In the genomic region with DNA sequence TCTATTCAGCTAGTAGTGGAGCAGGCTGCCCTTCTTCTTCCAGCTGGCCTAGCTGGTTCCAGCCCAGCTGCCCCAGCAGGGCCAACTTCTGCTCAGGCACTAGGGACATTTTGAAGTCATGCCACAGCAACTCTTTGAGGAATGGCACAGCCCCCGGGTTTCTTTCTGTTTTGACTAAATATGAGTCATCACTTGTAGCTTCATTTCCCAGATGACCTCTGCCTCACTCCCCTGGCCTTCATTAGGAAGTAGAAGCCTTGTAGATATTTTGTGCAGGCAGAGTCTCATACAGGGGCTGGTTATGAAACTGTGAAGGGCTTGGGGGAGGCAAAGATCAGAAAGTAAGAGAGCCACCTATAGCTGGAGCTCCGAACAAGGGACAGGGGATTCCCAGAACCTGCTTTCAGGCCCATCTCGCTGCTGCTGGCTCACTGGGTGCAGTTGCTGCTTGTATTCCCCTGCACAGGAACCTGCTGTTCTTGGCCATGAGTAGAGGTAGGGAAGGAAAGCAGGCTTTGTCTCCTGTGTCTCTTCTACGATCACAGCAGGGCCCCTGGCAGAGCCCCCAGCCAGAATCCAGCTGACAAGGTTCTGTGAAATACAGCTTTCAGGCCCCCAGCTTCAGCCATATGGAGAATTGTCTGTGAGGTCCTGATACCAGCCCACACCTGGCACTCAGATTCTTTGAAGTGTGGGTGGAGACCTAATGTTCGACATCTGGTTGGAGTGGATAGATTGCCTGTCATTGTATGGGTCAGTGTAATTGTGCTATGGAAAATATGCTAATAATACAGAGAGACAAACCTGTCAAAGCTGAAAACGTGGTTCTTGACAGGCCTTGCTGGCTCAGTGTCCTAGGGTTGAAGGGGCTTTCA, we compare ENCODE assay signal across 8 mouse cellular contexts. TPM values are rescaled to one million over a fixed set of nuclear protein-coding genes. Genes with fewer than 3 reads are reported as not detected.
DNase-seq lines count a peak whose midpoint lies in the region; ATAC-seq and TF ChIP-seq lines count a peak whose summit lies in the region.

No protein-coding gene starts in this region.

- H3K27ac ChIP-seq in layer of hippocampus, adult 2 months, result peak overlapping the region; percentile 84
- 0 out of 2 replicates have a peak overlapping the region, but pooled peaks have one; percentile 36 for H3K27ac ChIP-seq in forebrain, postnatal 0 days (ENCODE audit: low read depth, low read length)
- no peak overlapping the region; the same call in 1 of the 2 replicates for H3K27ac ChIP-seq in hindbrain, embryonic 15.5 days (replicated peaks)
- peak overlapping the region; percentile 72 for H3K27ac ChIP-seq in liver, embryonic 12.5 days
- peak overlapping the region; percentile 84 for H3K27ac ChIP-seq in small intestine, adult 2 months (ENCODE audit: insufficient read depth, low read depth, low read length)

- H3K4me3 ChIP-seq in layer of hippocampus, adult 2 months, result no peak overlapping the region
- H3K4me3 ChIP-seq in forebrain, postnatal 0 days (ENCODE audit: low read depth, low read length), result no peak overlapping the region
- H3K4me3 ChIP-seq in hindbrain, embryonic 15.5 days, result no peak overlapping the region
- no peak overlapping the region for H3K4me3 ChIP-seq in liver, embryonic 12.5 days
- no peak overlapping the region for H3K4me3 ChIP-seq in small intestine, adult 2 months (ENCODE audit: low read depth, low read length)

- H3K9me3 ChIP-seq in forebrain, postnatal 0 days (ENCODE audit: low read length), result no peaks in the 10 kb centered on the region
- no peaks in the 10 kb centered on the region for H3K9me3 ChIP-seq in hindbrain, embryonic 15.5 days
- no peaks in the 10 kb centered on the region for H3K9me3 ChIP-seq in liver, embryonic 12.5 days (replicated peaks)

- peaks cover 12% of the 10 kb centered on the region; the same call in 1 of the 2 replicates for H3K4me1 ChIP-seq in forebrain, postnatal 0 days (ENCODE audit: insufficient read depth)
- H3K4me1 ChIP-seq in hindbrain, embryonic 15.5 days (replicated peaks), result peaks cover 22% of the 10 kb centered on the region
- H3K4me1 ChIP-seq in liver, embryonic 12.5 days, result peaks cover 73% of the 10 kb centered on the region
- H3K4me1 ChIP-seq in small intestine, adult 2 months (ENCODE audit: control insufficient read depth, insufficient read depth, insufficient read length, low read length), result peaks cover 38% of the 10 kb centered on the region

- DNase-seq in layer of hippocampus, adult 2 months (ENCODE audit: low spot score in 2 of 2), result no peak
- DNase-seq in layer of hippocampus, adult 8-10 months (ENCODE audit: low spot score in 2 of 2), result no peak
- peak; percentile 58 for DNase-seq in adrenal gland, postnatal 10 days
- DNase-seq in forebrain, postnatal 0 days, result no peak
- no peak for DNase-seq in thymus, postnatal 14 days

- TF ChIP-seq CTCF in layer of hippocampus, adult 2 months (conservative IDR thresholded peaks at IDR 0.05), result no peak
- no peak for TF ChIP-seq CTCF in forebrain, postnatal 0 days (IDR thresholded peaks at IDR 0.05; ENCODE audit: low read depth)
- no peak for TF ChIP-seq CTCF in small intestine, adult 2 months (IDR thresholded peaks at IDR 0.05; ENCODE audit: extremely low read depth, insufficient read length, insufficient replicate concordance, low read depth, low read length)

- 0 out of 2 replicates have a peak, but pooled peaks have one; percentile 12 for ATAC-seq in forebrain, postnatal 0 days
- ATAC-seq in hindbrain, embryonic 15.5 days (ENCODE audit: low FRiP score, low read depth), result 0 out of 2 replicates have a peak, but pooled peaks have one; percentile 28
- peak; percentile 82 for ATAC-seq in liver, embryonic 12.5 days

- no peak overlapping the region for H3K9ac ChIP-seq in forebrain, postnatal 0 days
- H3K9ac ChIP-seq in hindbrain, embryonic 15.5 days, result no peak overlapping the region
- H3K9ac ChIP-seq in liver, embryonic 12.5 days, result peak overlapping the region; percentile 49

- H3K4me2 ChIP-seq in forebrain, postnatal 0 days (ENCODE audit: low read depth), result no peak overlapping the region
- H3K4me2 ChIP-seq in hindbrain, embryonic 15.5 days, result no peak overlapping the region
- peak overlapping the region; percentile 47 for H3K4me2 ChIP-seq in liver, embryonic 12.5 days

- H3K27me3 ChIP-seq in forebrain, postnatal 0 days (ENCODE audit: insufficient read depth, low read length), result no peaks in the 10 kb centered on the region
- no peaks in the 10 kb centered on the region for H3K27me3 ChIP-seq in hindbrain, embryonic 15.5 days
- H3K27me3 ChIP-seq in liver, embryonic 12.5 days (replicated peaks), result no peaks in the 10 kb centered on the region
- H3K27me3 ChIP-seq in small intestine, adult 2 months (ENCODE audit: control insufficient read depth, insufficient read depth, low read length), result no peaks in the 10 kb centered on the region

- no peaks in the 10 kb centered on the region for H3K36me3 ChIP-seq in forebrain, postnatal 0 days (ENCODE audit: insufficient read depth)
- no peaks in the 10 kb centered on the region for H3K36me3 ChIP-seq in hindbrain, embryonic 15.5 days
- no peaks in the 10 kb centered on the region; the same call in 1 of the 2 replicates for H3K36me3 ChIP-seq in liver, embryonic 12.5 days
- H3K36me3 ChIP-seq in small intestine, adult 2 months (ENCODE audit: control insufficient read depth, insufficient read depth, low read length), result 0 out of 2 replicates have a peak, but pooled peaks cover 1% of the 10 kb centered on the region

- TF ChIP-seq POLR2A in small intestine, adult 2 months (IDR thresholded peaks at IDR 0.05; ENCODE audit: low read depth, low read length), result no peak

- WGBS in forebrain, postnatal 0 days, result 55% methylated on average over 6 of the region's 6 CpGs
- 62% methylated on average over 6 of the region's 6 CpGs for WGBS in hindbrain, embryonic 15.5 days
- WGBS in liver, embryonic 12.5 days (ENCODE audit: insufficient replicate concordance), result 32% methylated on average over 6 of the region's 6 CpGs
- 31% methylated on average over 6 of the region's 6 CpGs for WGBS in small intestine, adult 2 months

RNA-seq across cellular contexts. Expression of a gene that starts 30.4 kb away (rescaled TPM):
- 10 to 100 TPM; 55.6 to 56.3 TPM for total RNA-seq in layer of hippocampus, adult 2 months (2021)
- total RNA-seq in layer of hippocampus, adult 8-10 months (2022), result 10 to 100 TPM; 40.5 to 50.5 (median 48.8) TPM
- total RNA-seq in adrenal gland, postnatal 10 days (2021), result 10 to 100 TPM; 27.0 to 33.9 TPM
- 79.2 and 84.2 TPM in 2 replicates for total RNA-seq in forebrain, postnatal 0 days (2014; rRNA removed)
- polyA plus RNA-seq in forebrain, postnatal 0 days (2015; fragmentation: Nextera tagmentation; extraction: Ambion mirVana), result 40.3 and 43.8 TPM in 2 replicates
- 34.1 and 38.0 TPM in 2 replicates for polyA plus RNA-seq in hindbrain, embryonic 15.5 days (2015; fragmentation: Nextera tagmentation; extraction: Ambion mirVana)
- polyA plus RNA-seq in liver, embryonic 12.5 days (2016; fragmentation: Nextera tagmentation; extraction: Ambion mirVana), result 20.3 and 20.4 TPM in 2 replicates
- polyA plus RNA-seq in small intestine, adult 2 months (2012; rRNA removed), result 18.4 and 51.6 TPM in 2 replicates

Comparison
In these comparisons a context has a peak if more than half of its experiments do, and no peak if none do; other contexts are left out.
1. ATAC-seq: peak in every context shown above with its lines; median percentile 82 in liver, embryonic 12.5 days; 28 in hindbrain, embryonic 15.5 days; 12 in forebrain, postnatal 0 days.